Mouse (Mus musculus) neural tube, embryonic 11.5 days (tissue): ENCODE data around the gene Cacna1a. TPM values are rescaled to one million over a fixed set of nuclear protein-coding genes. Genes with fewer than 3 reads are reported as not detected.

ENCODE experiments used
- ATAC-seq: fragments of 200-750 bp; cut with Nextera tagmentation; 2 replicates; pipeline ENCODE4 v1.8.0; 2017; ENCODE audit warnings: moderate number of reproducible peaks, mild to moderate bottlenecking, moderate TSS enrichment, moderate library complexity; ENCODE audit not compliant: insufficient read depth, low FRiP score, low TSS enrichment
- DNase-seq: peaks from one replicate; pipeline ENCODE4 v3.0.0-alpha.2; 2015; ENCODE audit warnings: low spot score
- H3K27ac ChIP-seq: fragments of 300-500 bp; sonication (generic); 2 replicates; pipeline ENCODE4 v1.5.1; 2014; ENCODE audit warnings: low read depth, mild to moderate bottlenecking, low read length
- H3K27me3 ChIP-seq: fragments of 300-500 bp; sonication (generic); 2 replicates; pipeline ENCODE4 v1.6.1; 2014; ENCODE audit warnings: mild to moderate bottlenecking, low read length, mixed read lengths; ENCODE audit not compliant: control insufficient read depth, insufficient read depth
- H3K36me3 ChIP-seq: fragments of 300-500 bp; sonication (generic); 2 replicates; pipeline ENCODE4 v1.6.1; 2014; ENCODE audit warnings: mild to moderate bottlenecking, low read length, moderate library complexity, mixed read lengths; ENCODE audit not compliant: control insufficient read depth, insufficient read depth
- H3K4me1 ChIP-seq: fragments of 300-500 bp; sonication (generic); 2 replicates; pipeline ENCODE4 v1.6.1; 2014; ENCODE audit warnings: low read length, mixed read lengths; ENCODE audit not compliant: control insufficient read depth, insufficient read depth
- H3K4me2 ChIP-seq: fragments of 300-500 bp; sonication (generic); 2 replicates; pipeline ENCODE4 v1.6.1; 2014; ENCODE audit warnings: low read depth, mild to moderate bottlenecking, moderate library complexity
- H3K4me3 ChIP-seq: fragments of 300-500 bp; sonication (generic); 2 replicates; pipeline ENCODE4 v1.5.1; 2014; ENCODE audit warnings: low read depth, low read length
- H3K9ac ChIP-seq: fragments of 300-500 bp; sonication (generic); 2 replicates; pipeline ENCODE4 v1.6.1; 2014; ENCODE audit warnings: mild to moderate bottlenecking, low read length
- H3K9me3 ChIP-seq: fragments of 300-500 bp; sonication (generic); 2 replicates; pipeline ENCODE4 v1.6.1; 2016; ENCODE audit warnings: low read length; ENCODE audit not compliant: control insufficient read depth
- WGBS: fragments of 180-500 bp; shearing (Covaris S2); extraction: QIAGEN DNeasy Blood & Tissue Kit; methylation state at CpG from one replicate; pipeline ENCODE4 v1.1.7; 2014; 5-methylcytosine and 5-hydroxymethylcytosine counted together
- polyA plus RNA-seq: library from polyadenylated mRNA; unstranded; fragments of >200 nt; fragmentation: Nextera tagmentation; extraction: Ambion mirVana; gene quantifications from 2 replicates; pipeline ENCODE4 v1.2.1, GENCODE M21; 2014

The Cacna1a gene
- polyA plus RNA-seq, 1 experiment from 2014 or later: 6.9 TPM

DNA sequence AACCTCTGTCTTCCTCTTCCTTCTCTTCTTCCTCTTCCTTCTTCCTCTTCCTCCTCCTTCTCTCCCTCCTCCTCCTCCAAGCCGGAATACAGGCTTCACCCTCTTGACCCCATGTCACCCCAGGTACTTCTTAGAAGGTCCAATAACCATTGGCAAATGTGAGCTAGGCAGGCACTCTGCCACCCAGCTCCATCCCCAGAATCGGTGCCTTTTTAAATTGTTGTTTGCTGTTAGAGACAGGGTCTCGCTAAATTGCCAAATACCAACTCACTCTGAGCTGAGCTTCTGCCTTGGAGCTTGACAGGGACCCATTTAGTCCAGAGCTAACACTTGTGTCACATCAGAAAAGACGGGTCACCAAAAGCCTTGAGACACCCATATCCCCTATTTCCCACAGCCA, 164.2 kb downstream of the Cacna1a start:
- ATAC-seq: no peak
- no peak overlapping the region for H3K4me2 ChIP-seq
- 75% methylated on average over 4 of the region's 4 CpGs for WGBS

GRCm38 (mm10) chr8:84553106-84553505, 164.9 kb downstream of the Cacna1a start:
- DNase-seq: no peak
- H3K4me2 ChIP-seq: no peak overlapping the region
- H3K9ac ChIP-seq: no peak overlapping the region
- WGBS: 88% methylated on average over 8 of the region's 8 CpGs
- H3K27ac ChIP-seq: no peak overlapping the region
- H3K36me3 ChIP-seq: no peaks in the 10 kb centered on the region
- no peak overlapping the region for H3K4me3 ChIP-seq
- no peaks in the 10 kb centered on the region for H3K4me1 ChIP-seq
- ATAC-seq: no peak
- peaks cover 10% of the 10 kb centered on the region for H3K27me3 ChIP-seq
- H3K9me3 ChIP-seq: no peaks in the 10 kb centered on the region

More for the DNA sequence above, 164.2 kb downstream of the Cacna1a start:
- no peaks in the 10 kb centered on the region for H3K4me1 ChIP-seq
- no peaks in the 10 kb centered on the region for H3K9me3 ChIP-seq
- no peak overlapping the region for H3K4me3 ChIP-seq
- H3K27ac ChIP-seq: no peak overlapping the region
- H3K36me3 ChIP-seq: no peaks in the 10 kb centered on the region
- H3K27me3 ChIP-seq: 0 out of 2 replicates have a peak, but pooled peaks cover 4% of the 10 kb centered on the region
- H3K9ac ChIP-seq: no peak overlapping the region
- no peak for DNase-seq

DNA sequence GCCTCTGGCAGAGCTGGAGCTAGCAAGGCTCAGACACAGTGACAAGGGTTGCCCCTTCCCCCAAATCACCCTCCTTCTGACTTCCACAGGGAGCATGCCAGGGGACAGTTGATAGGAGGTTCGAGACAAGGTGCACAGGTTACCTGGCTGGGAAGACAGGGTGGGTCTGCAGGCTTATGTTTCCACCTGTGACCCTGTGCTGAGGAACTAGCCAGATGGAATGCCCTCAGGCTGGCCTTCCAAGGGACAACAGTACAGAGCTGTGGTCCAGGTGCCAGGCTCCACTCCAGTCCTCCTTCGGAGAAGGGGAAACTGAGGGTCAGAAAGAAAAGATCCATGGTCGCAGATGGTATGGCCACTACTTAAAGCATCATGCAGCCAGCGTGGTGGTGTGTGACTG, 165.4 kb downstream of the Cacna1a start:
- no peak for DNase-seq
- H3K9me3 ChIP-seq: no peaks in the 10 kb centered on the region
- no peak for ATAC-seq
- no peak overlapping the region for H3K4me2 ChIP-seq
- no peak overlapping the region for H3K27ac ChIP-seq
- H3K9ac ChIP-seq: no peak overlapping the region
- no peaks in the 10 kb centered on the region for H3K4me1 ChIP-seq
- WGBS: 77% methylated on average over 4 of the region's 4 CpGs
- no peaks in the 10 kb centered on the region for H3K36me3 ChIP-seq
- no peak overlapping the region for H3K4me3 ChIP-seq
- peaks cover 15% of the 10 kb centered on the region for H3K27me3 ChIP-seq

GRCm38 (mm10) chr8:84554301-84555027, 166.2 kb downstream of the Cacna1a start:
- Histone ChIP-seq H3K4me3 (no peak overlapping the region), H3K4me1 (no peaks in the 10 kb centered on the region), H3K36me3 (no peaks in the 10 kb centered on the region), H3K4me2 (no peak overlapping the region), H3K9ac (no peak overlapping the region), H3K27ac (no peak overlapping the region), H3K9me3 (no peaks in the 10 kb centered on the region), H3K27me3 (peaks cover 24% of the 10 kb centered on the region)
- DNase-seq: peak; percentile 75
- ATAC-seq: no peak
- WGBS: 59% methylated on average over 14 of the region's 14 CpGs

DNA sequence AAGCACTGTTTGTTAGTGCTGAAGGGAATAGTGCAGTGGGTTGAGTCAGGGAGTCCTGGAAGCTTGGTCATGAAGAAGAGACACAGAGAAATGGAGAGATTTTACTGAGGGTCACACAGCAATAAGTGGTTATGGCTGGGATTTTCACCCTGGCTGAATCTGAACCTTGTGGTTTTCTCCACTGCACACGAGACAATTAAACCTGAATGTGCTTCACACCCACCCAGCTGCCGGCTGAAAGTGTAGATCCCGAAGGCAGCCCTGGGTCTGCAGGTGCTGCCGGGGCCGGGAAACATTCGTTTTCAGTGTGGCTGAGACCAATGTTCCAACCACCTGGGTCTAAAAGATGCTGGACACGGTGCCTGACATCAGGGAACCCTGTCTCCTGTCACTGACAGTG, 167.0 kb downstream of the Cacna1a start:
- DNase-seq (no peak), ATAC-seq (no peak)
- Histone ChIP-seq H3K36me3 (no peaks in the 10 kb centered on the region), H3K27me3 (peaks cover 31% of the 10 kb centered on the region), H3K4me2 (no peak overlapping the region), H3K27ac (no peak overlapping the region), H3K4me3 (no peak overlapping the region), H3K9me3 (no peaks in the 10 kb centered on the region), H3K4me1 (no peaks in the 10 kb centered on the region), H3K9ac (no peak overlapping the region)
- WGBS: 76% methylated on average over 7 of the region's 7 CpGs

GRCm38 (mm10) chr8:84557936-84558335, 169.7 kb downstream of the Cacna1a start:
- Histone ChIP-seq H3K36me3 (no peaks in the 10 kb centered on the region), H3K27ac (no peak overlapping the region), H3K4me1 (no peaks in the 10 kb centered on the region), H3K9ac (no peak overlapping the region), H3K4me2 (no peak overlapping the region), H3K4me3 (no peak overlapping the region), H3K27me3 (peaks cover 31% of the 10 kb centered on the region), H3K9me3 (no peaks in the 10 kb centered on the region)
- 72% methylated on average over 4 of the region's 4 CpGs for WGBS
- DNase-seq (no peak), ATAC-seq (no peak)

- peak overlapping the region; percentile 38 for H3K4me3 ChIP-seq
- no peaks in the 10 kb centered on the region for H3K9me3 ChIP-seq
- DNase-seq: peak; percentile 44
- ATAC-seq: no peak
- H3K9ac ChIP-seq: no peak overlapping the region
- WGBS: under 1% methylated on average over 68 of the region's 84 CpGs
- H3K36me3 ChIP-seq: no peaks in the 10 kb centered on the region
- H3K4me2 ChIP-seq: peak overlapping the region; percentile 56
- no peak overlapping the region for H3K27ac ChIP-seq
- no peaks in the 10 kb centered on the region for H3K4me1 ChIP-seq
- peaks cover 31% of the 10 kb centered on the region for H3K27me3 ChIP-seq
These were observed 170.9 kb downstream of the Cacna1a start for GRCm38 (mm10) chr8:84559121-84559604.

GRCm38 (mm10) chr8:84561698-84562097, 173.5 kb downstream of the Cacna1a start:
- Histone ChIP-seq H3K27me3 (peaks cover 31% of the 10 kb centered on the region), H3K9me3 (no peaks in the 10 kb centered on the region), H3K4me1 (no peaks in the 10 kb centered on the region), H3K9ac (no peak overlapping the region), H3K36me3 (no peaks in the 10 kb centered on the region), H3K4me2 (no peak overlapping the region), H3K4me3 (no peak overlapping the region), H3K27ac (no peak overlapping the region)
- DNase-seq: no peak
- ATAC-seq: no peak
- WGBS: 87% methylated on average over 4 of the region's 4 CpGs

DNA sequence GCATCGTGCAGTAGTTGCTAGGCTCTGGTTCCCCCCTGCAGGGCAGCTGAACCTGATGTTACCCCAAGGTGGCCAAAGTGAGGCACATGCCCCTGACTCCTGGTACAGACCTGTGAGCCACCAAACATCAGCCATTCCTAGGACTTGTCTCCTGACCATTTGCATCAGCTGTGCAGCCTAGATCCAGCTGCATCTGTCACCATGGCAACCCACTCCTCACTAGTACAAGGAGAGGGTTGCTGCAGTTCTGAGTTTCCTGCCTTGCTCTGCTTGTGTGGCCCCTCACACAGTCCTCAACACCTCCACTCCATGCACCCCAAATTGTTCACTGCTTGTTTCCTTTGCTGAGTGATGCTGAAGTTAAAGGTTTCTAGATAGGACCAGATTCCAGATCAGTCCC, 175.8 kb downstream of the Cacna1a start:
- no peak; the same call in 1 of the 2 replicates for ATAC-seq
- Histone ChIP-seq H3K4me1 (no peaks in the 10 kb centered on the region), H3K27me3 (peaks cover 12% of the 10 kb centered on the region), H3K4me3 (no peak overlapping the region), H3K4me2 (no peak overlapping the region), H3K27ac (no peak overlapping the region), H3K9me3 (no peaks in the 10 kb centered on the region), H3K9ac (no peak overlapping the region), H3K36me3 (no peaks in the 10 kb centered on the region)
- WGBS: 100% methylated on average over 1 of the region's 1 CpGs
- DNase-seq: no peak
